Mouse (Mus musculus): ENCODE results near the gene Zswim4. TPM values are rescaled to one million over a fixed set of nuclear protein-coding genes. Genes with fewer than 3 reads are reported as not detected.
A peak's percentile ranks its signal among the peaks of the same experiment; 100 is the strongest.

The Zswim4 gene
- polyA plus RNA-seq, 1 experiment from 2014 or later = 44.0 TPM

GRCm38 (mm10) chr8:84203975-84204772 is 32.7 kb downstream of the Zswim4 start:
- peak overlapping the region; percentile 35 for H3K4me3 ChIP-seq
- H3K27ac ChIP-seq = peak overlapping the region; percentile 71
- no peak for ATAC-seq
- H3K9me3 ChIP-seq (replicated peaks) = no peaks in the 10 kb centered on the region
- no peaks in the 10 kb centered on the region for H3K27me3 ChIP-seq
- H3K4me2 ChIP-seq = peak overlapping the region; percentile 83
- peaks cover 63% of the 10 kb centered on the region for H3K4me1 ChIP-seq
- H3K36me3 ChIP-seq (ENCODE audit: poor library complexity, severe bottlenecking) = no peaks in the 10 kb centered on the region; the same call in 1 of the 2 replicates
- peak overlapping the region; percentile 69 for H3K9ac ChIP-seq
- 68% methylated on average over 13 of the region's 13 CpGs for WGBS

DNA sequence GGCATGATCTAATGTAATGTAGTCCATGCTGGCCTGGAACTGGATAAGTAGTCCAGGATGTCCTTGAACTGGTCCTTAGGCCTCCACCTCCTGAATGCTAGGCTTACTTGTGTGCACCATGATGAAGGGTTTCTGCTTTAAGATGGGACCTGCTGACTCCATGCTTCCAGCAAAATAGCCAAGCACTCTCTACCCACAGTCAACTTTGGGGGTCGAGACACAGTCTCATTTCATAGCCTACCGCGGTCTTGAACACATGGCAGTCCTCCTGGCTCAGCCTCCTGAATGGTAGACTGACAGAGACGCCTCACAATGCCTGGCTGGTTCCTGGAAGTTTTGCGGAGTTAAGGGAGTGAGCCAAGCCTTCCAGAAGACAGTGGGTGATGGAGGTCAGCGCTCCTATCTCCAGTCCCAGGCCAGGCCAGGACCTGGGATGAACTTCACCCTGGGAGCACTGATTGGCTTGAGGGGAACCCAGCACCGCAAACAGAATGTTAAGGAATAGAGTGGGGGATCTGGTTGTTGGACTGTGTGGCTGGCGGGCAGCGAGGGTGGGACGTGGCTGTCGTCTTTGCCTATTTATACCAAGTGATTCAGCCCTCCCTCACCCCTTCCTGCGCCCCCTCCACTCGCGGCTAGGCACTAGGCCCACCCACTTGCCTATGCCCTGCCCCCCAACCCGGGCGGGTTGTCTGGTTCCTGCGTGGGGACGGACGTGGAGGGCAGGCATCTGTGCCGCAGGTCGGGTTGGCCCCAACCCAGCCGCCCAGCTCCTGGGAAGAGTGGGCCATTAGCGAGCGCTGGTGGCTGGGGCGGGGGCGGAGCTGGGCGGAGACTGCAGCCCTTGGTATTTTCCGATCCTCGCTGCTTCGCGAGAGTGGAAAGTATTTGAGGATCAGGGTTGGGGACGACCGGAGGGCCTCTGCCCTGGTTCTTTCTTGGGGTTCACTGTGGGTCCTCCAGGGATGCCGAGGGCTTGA is 33.6 kb downstream of the Zswim4 start:
- H3K4me2 ChIP-seq = peak overlapping the region; percentile 83
- peak; percentile 59 for ATAC-seq
- H3K9ac ChIP-seq = peak overlapping the region; percentile 69
- 10% methylated on average over 33 of the region's 34 CpGs for WGBS
- no peaks in the 10 kb centered on the region; the same call in 1 of the 2 replicates for H3K36me3 ChIP-seq (ENCODE audit: poor library complexity, severe bottlenecking)
- no peaks in the 10 kb centered on the region for H3K9me3 ChIP-seq (replicated peaks)
- no peaks in the 10 kb centered on the region for H3K27me3 ChIP-seq
- H3K4me1 ChIP-seq = peaks cover 63% of the 10 kb centered on the region
- H3K27ac ChIP-seq = peak overlapping the region; percentile 71
- H3K4me3 ChIP-seq = peak overlapping the region; percentile 35

GRCm38 (mm10) chr8:84202466-84202865 is 34.4 kb downstream of the Zswim4 start:
- peaks cover 64% of the 10 kb centered on the region for H3K4me1 ChIP-seq
- ATAC-seq = no peak
- no peaks in the 10 kb centered on the region for H3K27me3 ChIP-seq
- H3K9me3 ChIP-seq (replicated peaks) = no peaks in the 10 kb centered on the region
- 91% methylated on average over 9 of the region's 9 CpGs for WGBS
- H3K4me2 ChIP-seq = peak overlapping the region; percentile 83
- H3K27ac ChIP-seq = peak overlapping the region; percentile 35; the same call in 1 of the 2 replicates
- H3K9ac ChIP-seq = no peak overlapping the region; the same call in 1 of the 2 replicates
- H3K36me3 ChIP-seq (ENCODE audit: poor library complexity, severe bottlenecking) = no peaks in the 10 kb centered on the region; the same call in 1 of the 2 replicates
- H3K4me3 ChIP-seq = peak overlapping the region; percentile 15; the same call in 1 of the 2 replicates

DNA sequence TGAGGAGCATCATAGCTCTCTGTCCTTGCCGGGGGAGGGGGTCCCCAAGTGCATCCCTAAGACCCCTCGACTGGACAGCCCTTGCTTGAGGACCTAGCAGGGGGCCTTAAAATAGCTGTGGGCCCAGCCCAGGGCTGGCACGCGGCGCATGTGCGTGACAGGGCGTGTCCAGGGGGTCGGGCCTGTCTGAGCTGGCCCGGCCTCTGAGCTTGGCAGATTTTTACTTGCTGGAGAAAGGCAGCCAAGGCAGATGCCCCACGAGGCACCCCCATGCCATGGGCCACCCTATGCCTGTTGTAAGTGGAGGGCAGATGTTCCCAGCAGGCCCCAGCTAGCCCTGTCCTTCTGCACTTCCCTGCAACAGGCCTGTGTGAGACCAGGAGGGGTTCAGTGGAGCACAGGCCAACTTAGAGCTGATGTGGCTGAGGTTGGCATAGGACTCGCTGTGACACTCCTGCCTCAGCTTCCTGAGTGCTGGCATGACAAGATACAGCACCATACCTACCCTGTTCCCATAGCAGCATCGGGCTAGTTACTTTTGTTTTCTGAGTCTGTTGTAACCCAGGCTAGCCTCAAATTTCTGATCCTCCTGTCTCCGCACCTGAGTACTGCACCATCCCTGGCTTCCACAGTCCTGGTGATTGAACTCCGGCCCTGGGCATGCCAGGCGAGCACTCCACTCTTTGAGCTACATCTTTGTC is 35.2 kb downstream of the Zswim4 start:
- H3K4me1 ChIP-seq = peaks cover 69% of the 10 kb centered on the region
- 64% methylated on average over 15 of the region's 15 CpGs for WGBS
- ATAC-seq = no peak

DNA sequence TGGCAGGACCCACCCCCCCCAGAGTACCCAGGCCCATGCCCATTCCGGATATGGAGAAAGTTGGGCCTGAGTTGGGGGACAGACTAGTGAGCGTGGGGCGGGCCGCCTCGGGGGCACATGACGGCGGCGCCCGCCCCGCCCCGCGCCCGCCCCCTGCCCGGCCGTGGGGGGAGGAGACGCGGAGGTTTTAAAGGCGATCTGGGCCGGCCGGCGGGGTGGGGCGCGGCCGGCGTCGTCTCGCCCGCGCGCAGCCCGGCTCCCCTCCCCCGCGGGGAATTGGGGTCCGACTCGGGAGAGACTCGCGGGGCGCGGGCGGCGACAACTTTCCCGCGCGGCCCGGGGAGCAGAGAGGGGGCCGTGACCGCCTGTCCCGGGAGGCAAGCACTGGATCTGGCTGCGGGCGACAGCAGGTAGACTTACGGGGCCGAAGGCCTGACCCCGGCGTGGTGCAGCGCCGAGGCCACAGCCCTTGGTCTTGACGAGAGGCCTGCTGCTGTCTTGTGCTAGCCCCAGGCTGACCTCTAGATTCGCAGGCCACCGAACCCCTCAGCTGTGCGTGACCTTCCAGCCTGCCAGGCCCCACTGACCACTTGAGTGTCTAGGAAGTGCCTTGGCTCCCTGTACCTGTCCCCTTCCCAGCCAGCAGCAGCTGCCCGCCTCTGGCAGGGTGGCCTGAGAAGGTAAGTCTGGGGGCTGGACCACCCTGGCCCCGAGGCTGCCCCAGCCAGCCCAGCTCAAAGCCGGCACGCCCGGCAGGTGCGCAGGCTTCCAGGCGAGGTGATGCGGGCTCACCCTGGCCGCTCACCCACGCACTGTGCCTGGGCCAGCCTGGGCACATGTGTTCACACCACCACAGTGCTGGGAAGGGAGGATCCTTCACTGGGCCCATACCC is 36.0 kb downstream of the Zswim4 start:
- peak overlapping the region; percentile 89 for H3K27ac ChIP-seq
- peak overlapping the region; percentile 49 for H3K4me3 ChIP-seq
- H3K4me2 ChIP-seq = peak overlapping the region; percentile 83
- no peaks in the 10 kb centered on the region for H3K9me3 ChIP-seq (replicated peaks)
- no peak for ATAC-seq
- H3K4me1 ChIP-seq = peaks cover 69% of the 10 kb centered on the region
- no peaks in the 10 kb centered on the region for H3K36me3 ChIP-seq (ENCODE audit: poor library complexity, severe bottlenecking)
- H3K9ac ChIP-seq = peak overlapping the region; percentile 73
- 5% methylated on average over 63 of the region's 70 CpGs for WGBS
- no peaks in the 10 kb centered on the region for H3K27me3 ChIP-seq

More for the DNA sequence above, 35.2 kb downstream of the Zswim4 start:
- H3K4me2 ChIP-seq = peak overlapping the region; percentile 83
- H3K9ac ChIP-seq = peak overlapping the region; percentile 73
- H3K4me3 ChIP-seq = peak overlapping the region; percentile 49
- H3K9me3 ChIP-seq (replicated peaks) = no peaks in the 10 kb centered on the region
- no peaks in the 10 kb centered on the region; the same call in 1 of the 2 replicates for H3K36me3 ChIP-seq (ENCODE audit: poor library complexity, severe bottlenecking)
- H3K27ac ChIP-seq = peak overlapping the region; percentile 89
- no peaks in the 10 kb centered on the region for H3K27me3 ChIP-seq

GRCm38 (mm10) chr8:84200126-84200555 is 36.7 kb downstream of the Zswim4 start:
- Histone ChIP-seq H3K4me1 (peaks cover 69% of the 10 kb centered on the region), H3K4me2 (peak overlapping the region; percentile 83), H3K27ac (peak overlapping the region; percentile 89), H3K27me3 (no peaks in the 10 kb centered on the region), H3K9me3 (replicated peaks) (no peaks in the 10 kb centered on the region), H3K36me3 (ENCODE audit: poor library complexity, severe bottlenecking) (no peaks in the 10 kb centered on the region), H3K9ac (peak overlapping the region; percentile 73; the same call in 1 of the 2 replicates), H3K4me3 (peak overlapping the region; percentile 49)
- peak; percentile 9; the same call in 1 of the 2 replicates for ATAC-seq
- WGBS = 15% methylated on average over 7 of the region's 8 CpGs

- H3K27me3 ChIP-seq = no peaks in the 10 kb centered on the region
- no peak overlapping the region for H3K9ac ChIP-seq
- H3K36me3 ChIP-seq (ENCODE audit: poor library complexity, severe bottlenecking) = no peaks in the 10 kb centered on the region
- H3K27ac ChIP-seq = peak overlapping the region; percentile 89
- peaks cover 69% of the 10 kb centered on the region for H3K4me1 ChIP-seq
- no peak overlapping the region for H3K4me3 ChIP-seq
- H3K4me2 ChIP-seq = peak overlapping the region; percentile 83; the same call in 1 of the 2 replicates
- 50% methylated on average over 11 of the region's 11 CpGs for WGBS
- ATAC-seq = no peak
- no peaks in the 10 kb centered on the region for H3K9me3 ChIP-seq (replicated peaks)
Measured at GRCm38 (mm10) chr8:84199348-84200125, 37.3 kb downstream of the Zswim4 start.

DNA sequence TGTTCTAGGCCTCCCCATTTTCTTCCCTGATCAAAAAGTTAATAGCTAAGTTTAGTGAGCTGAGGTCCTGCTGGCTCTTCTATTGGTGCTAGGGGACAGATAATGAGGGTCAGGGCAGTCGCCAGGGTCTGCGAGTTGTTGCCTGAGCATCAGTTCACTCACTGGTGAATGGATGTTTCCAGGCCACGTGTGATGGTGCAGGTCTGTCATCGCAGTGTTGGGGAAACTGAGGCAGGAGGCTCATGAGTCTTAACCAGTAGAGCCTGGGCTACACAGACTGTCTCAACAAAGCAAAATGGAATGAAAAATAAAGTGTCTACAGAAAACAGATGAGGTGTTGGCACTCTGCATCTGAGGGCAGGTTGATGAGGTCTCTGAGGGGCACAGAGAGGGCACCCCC is 38.0 kb downstream of the Zswim4 start:
- Histone ChIP-seq H3K4me1 (peaks cover 65% of the 10 kb centered on the region), H3K27me3 (no peaks in the 10 kb centered on the region), H3K9ac (no peak overlapping the region), H3K36me3 (ENCODE audit: poor library complexity, severe bottlenecking) (no peaks in the 10 kb centered on the region), H3K27ac (peak overlapping the region; percentile 89), H3K4me3 (no peak overlapping the region), H3K4me2 (peak overlapping the region; percentile 73), H3K9me3 (replicated peaks) (no peaks in the 10 kb centered on the region)
- 15% methylated on average over 4 of the region's 4 CpGs for WGBS
- no peak for ATAC-seq

DNA sequence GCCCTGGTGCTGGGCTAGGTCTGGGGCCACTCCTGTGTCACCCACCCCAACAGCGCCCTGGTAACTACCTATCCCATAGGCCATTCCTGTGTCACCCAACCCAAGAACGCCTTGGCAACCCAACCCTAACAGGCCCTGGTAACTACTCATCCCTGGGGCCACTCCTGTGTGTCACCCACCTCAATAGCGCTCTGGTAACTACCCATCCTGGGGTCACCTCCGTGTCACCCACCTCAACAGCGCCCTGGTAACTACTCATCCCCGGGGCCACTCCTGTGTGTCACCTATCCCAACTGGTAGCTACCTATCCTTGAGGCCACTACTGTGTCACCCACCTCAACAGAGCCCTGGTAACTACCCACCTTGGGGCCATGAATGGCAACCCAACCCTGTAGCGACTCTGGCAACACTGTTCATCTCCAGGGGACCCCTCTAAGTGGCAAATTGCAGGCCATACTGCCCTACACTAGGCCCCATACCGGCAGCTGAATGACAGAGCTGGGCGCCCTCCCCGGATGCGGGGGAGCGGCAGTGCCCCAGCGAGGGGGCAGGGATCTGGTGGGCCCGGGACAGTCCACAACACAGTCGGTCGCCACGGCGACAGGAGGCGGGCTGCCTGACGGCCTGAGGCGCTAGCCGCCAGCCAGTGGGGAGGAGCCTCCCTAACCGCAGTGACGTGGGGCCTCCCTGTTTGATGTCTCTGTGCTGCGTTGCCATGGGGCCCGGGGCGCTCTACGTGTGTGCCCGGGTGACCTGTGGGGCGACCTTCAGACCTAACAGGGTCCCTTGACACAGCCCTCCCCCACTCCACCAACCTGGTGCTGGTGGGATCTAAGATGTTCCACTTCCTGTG is 38.7 kb downstream of the Zswim4 start:
- Histone ChIP-seq H3K4me2 (peak overlapping the region; percentile 73), H3K27me3 (no peaks in the 10 kb centered on the region), H3K27ac (peak overlapping the region; percentile 89), H3K4me1 (peaks cover 59% of the 10 kb centered on the region), H3K36me3 (ENCODE audit: poor library complexity, severe bottlenecking) (no peaks in the 10 kb centered on the region), H3K9me3 (replicated peaks) (no peaks in the 10 kb centered on the region), H3K4me3 (peak overlapping the region; percentile 51), H3K9ac (peak overlapping the region; percentile 65)
- peak; percentile 71 for ATAC-seq
- 1% methylated on average over 30 of the region's 30 CpGs for WGBS
